Comparison of ENCODE assay signal across 19 mouse cellular contexts in genomic region chr8:107278571-107278970, GRCm38 (mm10).
"Had no signal": no experiment of that assay in that cellular context is flagged by ENCODE, and none has a peak within 500 bp of the region (broad histone marks: within the 10 kb centered on the region; RNA-seq: fewer than 3 reads in every experiment).

No protein-coding gene starts in this region.

- DNase-seq: kidney, adult 9 months; kidney, postnatal 25 days; layer of hippocampus, adult 9-11 months; liver, embryonic 13.5 days; lung, embryonic 14.5 days; right cerebral cortex, adult 18-20 months; right cerebral cortex, postnatal 14 days; right cerebral cortex, postnatal 4 days; thymus, adult 2 months; thymus, postnatal 14 days; thymus, postnatal 4 days had no signal

- H3K9me3 ChIP-seq: liver, embryonic 13.5 days; midbrain, embryonic 12.5 days; midbrain, embryonic 15.5 days; neural tube, embryonic 12.5 days; neural tube, embryonic 15.5 days had no signal

- H3K9ac ChIP-seq: liver, embryonic 13.5 days; lung, embryonic 14.5 days; midbrain, embryonic 12.5 days; midbrain, embryonic 15.5 days; neural tube, embryonic 12.5 days; neural tube, embryonic 15.5 days had no signal

- ATAC-seq: lung, postnatal 0 days; midbrain, embryonic 15.5 days had no signal

- H3K27ac ChIP-seq: kidney, postnatal 0 days; layer of hippocampus, adult 2 months; liver, embryonic 13.5 days; midbrain, embryonic 12.5 days; midbrain, embryonic 15.5 days; neural tube, embryonic 12.5 days; neural tube, embryonic 15.5 days; stomach, postnatal 0 days had no signal

- H3K27me3 ChIP-seq: liver, embryonic 13.5 days; midbrain, embryonic 12.5 days; midbrain, embryonic 15.5 days; neural tube, embryonic 12.5 days; neural tube, embryonic 15.5 days had no signal

- H3K36me3 ChIP-seq: liver, embryonic 13.5 days; midbrain, embryonic 12.5 days; midbrain, embryonic 15.5 days; neural tube, embryonic 12.5 days; neural tube, embryonic 15.5 days had no signal

- H3K4me2 ChIP-seq: liver, embryonic 13.5 days; lung, embryonic 14.5 days; midbrain, embryonic 12.5 days; midbrain, embryonic 15.5 days; neural tube, embryonic 12.5 days; neural tube, embryonic 15.5 days had no signal

- H3K4me1 ChIP-seq: liver, embryonic 13.5 days; midbrain, embryonic 12.5 days; midbrain, embryonic 15.5 days; neural tube, embryonic 12.5 days; neural tube, embryonic 15.5 days had no signal

- H3K4me3 ChIP-seq: layer of hippocampus, adult 2 months; liver, embryonic 13.5 days; midbrain, embryonic 12.5 days; midbrain, embryonic 15.5 days; neural tube, embryonic 12.5 days; neural tube, embryonic 15.5 days had no signal
